Mouse (Mus musculus) hindbrain, embryonic 10.5 days (tissue): ENCODE results near the gene Ankdd1a. TPM values are rescaled to one million over a fixed set of nuclear protein-coding genes. Genes with fewer than 3 reads are reported as not detected.

Source experiments
- DNase-seq: peaks from one replicate; pipeline ENCODE4 v3.0.0-alpha.2; 2017; ENCODE audit warnings: low spot score
- H3K27ac ChIP-seq: fragments of 300-500 bp; sonication (generic); 2 replicates; pipeline ENCODE4 v1.5.1; 2016; ENCODE audit warnings: mild to moderate bottlenecking, moderate library complexity
- H3K27me3 ChIP-seq: fragments of 300-500 bp; sonication (generic); 2 replicates; pipeline ENCODE4 v1.6.1; 2016; ENCODE audit warnings: mild to moderate bottlenecking; ENCODE audit not compliant: poor library complexity, insufficient read depth, severe bottlenecking
- H3K36me3 ChIP-seq: fragments of 300-500 bp; sonication (generic); 2 replicates; pipeline ENCODE4 v1.6.1; 2016; ENCODE audit warnings: mild to moderate bottlenecking, moderate library complexity
- H3K4me1 ChIP-seq: fragments of 300-500 bp; sonication (generic); replicated peaks from 2 replicates; pipeline ENCODE4 v1.6.1; 2016; ENCODE audit warnings: mild to moderate bottlenecking
- H3K4me3 ChIP-seq: fragments of 300-500 bp; sonication (generic); 2 replicates; pipeline ENCODE4 v1.5.1; 2016; ENCODE audit warnings: mild to moderate bottlenecking, moderate library complexity
- H3K9me3 ChIP-seq: fragments of 300-500 bp; sonication (generic); 2 replicates; pipeline ENCODE4 v1.6.1; 2016; ENCODE audit warnings: mild to moderate bottlenecking, moderate library complexity
- WGBS: fragments of 180-500 bp; shearing (Covaris S2); methylation state at CpG from one replicate; pipeline ENCODE4 v1.1.7; 2016; 5-methylcytosine and 5-hydroxymethylcytosine counted together
- polyA plus RNA-seq: library from polyadenylated mRNA; unstranded; fragments of >200 nt; fragmentation: Nextera tagmentation; extraction: Ambion mirVana; gene quantifications from 2 replicates; pipeline ENCODE4 v1.2.1, GENCODE M21; 2016

Ankdd1a gene
- polyA plus RNA-seq, 1 experiment from 2014 or later = not detected

DNA sequence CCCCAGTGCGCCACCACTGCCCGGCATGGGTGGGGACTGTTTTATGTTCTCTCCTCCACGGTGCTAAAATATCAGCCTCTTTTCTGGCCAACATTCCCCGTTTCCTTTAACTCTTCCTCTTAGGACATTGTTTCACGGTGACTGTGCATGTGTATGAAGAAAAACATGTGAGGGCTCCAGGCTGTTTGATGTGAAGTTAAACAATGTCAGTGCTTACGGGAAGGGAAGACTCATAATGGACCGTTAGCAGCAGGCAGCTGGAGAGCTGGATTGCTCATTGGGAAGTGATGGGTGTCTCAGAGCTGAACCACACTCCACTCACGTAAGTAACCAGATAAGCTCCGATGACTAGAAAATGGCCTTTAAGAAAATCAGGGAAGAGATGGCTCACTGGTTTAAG lies 19.7 kb upstream of the Ankdd1a start:
- H3K27ac ChIP-seq = no peak overlapping the region
- H3K27me3 ChIP-seq = no peaks in the 10 kb centered on the region
- peaks cover 11% of the 10 kb centered on the region; the same call in 1 of the 2 replicates for H3K4me1 ChIP-seq
- no peaks in the 10 kb centered on the region for H3K36me3 ChIP-seq
- DNase-seq = no peak
- 93% methylated on average over 9 of the region's 9 CpGs for WGBS
- H3K4me3 ChIP-seq = no peak overlapping the region
- H3K9me3 ChIP-seq = no peaks in the 10 kb centered on the region

DNA sequence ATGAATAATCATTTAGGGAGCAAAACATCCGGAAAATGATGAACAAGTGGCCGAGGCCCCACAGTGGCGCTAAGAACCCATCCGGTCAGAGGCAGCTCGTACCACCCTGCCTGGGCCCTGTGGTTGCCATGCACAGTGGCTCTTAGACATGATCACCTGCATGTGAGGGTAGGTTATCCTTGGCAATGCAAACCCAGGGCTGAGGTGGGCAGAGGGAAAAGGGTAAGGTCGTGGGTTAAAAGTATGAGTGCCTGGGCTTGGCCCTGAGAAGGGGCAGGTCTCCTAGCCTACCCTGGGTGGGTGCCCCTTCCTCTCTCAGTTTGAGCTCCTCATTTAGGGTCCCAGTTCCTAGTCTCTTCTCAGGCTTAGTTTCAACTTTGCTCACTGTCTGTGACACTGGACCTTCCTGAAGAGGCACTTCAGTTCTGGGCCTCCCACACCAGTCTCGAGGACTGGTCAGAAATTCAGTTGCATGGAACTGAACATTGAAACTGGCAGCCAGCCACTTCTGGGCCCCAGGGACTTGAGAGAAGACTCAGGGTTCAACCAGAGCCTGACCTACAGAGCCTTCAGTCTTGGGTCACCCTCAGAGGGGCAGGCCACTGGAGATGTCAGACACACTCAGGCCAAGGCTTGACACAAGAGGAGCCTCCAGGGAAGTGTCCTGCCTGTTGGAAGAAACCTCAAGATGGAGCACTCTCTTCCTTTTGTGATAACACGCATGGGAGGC lies 18.1 kb upstream of the Ankdd1a start:
- Histone ChIP-seq H3K9me3 (peaks cover 5% of the 10 kb centered on the region), H3K4me3 (no peak overlapping the region), H3K36me3 (no peaks in the 10 kb centered on the region), H3K4me1 (peaks cover 11% of the 10 kb centered on the region; the same call in 1 of the 2 replicates), H3K27me3 (no peaks in the 10 kb centered on the region), H3K27ac (no peak overlapping the region)
- WGBS = 91% methylated on average over 8 of the region's 8 CpGs
- DNase-seq = no peak

DNA sequence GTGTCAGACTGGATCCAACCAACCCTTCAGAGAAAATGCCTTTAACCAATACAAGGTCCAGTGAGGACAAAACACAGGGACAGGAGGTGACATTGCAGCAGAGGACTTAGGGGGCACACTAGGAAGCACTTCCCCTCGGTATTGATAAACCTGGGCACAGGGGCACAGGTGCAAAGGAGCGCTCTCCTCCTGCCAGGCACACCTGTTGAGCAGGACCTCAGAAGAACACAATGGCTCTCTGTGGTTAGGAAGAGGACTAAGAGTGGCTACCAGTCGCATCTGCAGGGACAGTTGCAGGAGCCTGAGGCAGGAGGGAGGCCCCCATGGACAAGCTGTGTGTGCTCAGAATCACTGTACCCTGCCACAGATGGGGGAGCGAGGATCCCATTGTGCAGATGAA lies 16.5 kb upstream of the Ankdd1a start:
- no peak for DNase-seq
- peaks cover 5% of the 10 kb centered on the region for H3K9me3 ChIP-seq
- 0 out of 2 replicates have a peak, but pooled peaks cover 9% of the 10 kb centered on the region for H3K4me1 ChIP-seq
- no peaks in the 10 kb centered on the region for H3K27me3 ChIP-seq
- H3K27ac ChIP-seq = no peak overlapping the region
- no peaks in the 10 kb centered on the region for H3K36me3 ChIP-seq
- 75% methylated on average over 4 of the region's 4 CpGs for WGBS
- H3K4me3 ChIP-seq = no peak overlapping the region

DNA sequence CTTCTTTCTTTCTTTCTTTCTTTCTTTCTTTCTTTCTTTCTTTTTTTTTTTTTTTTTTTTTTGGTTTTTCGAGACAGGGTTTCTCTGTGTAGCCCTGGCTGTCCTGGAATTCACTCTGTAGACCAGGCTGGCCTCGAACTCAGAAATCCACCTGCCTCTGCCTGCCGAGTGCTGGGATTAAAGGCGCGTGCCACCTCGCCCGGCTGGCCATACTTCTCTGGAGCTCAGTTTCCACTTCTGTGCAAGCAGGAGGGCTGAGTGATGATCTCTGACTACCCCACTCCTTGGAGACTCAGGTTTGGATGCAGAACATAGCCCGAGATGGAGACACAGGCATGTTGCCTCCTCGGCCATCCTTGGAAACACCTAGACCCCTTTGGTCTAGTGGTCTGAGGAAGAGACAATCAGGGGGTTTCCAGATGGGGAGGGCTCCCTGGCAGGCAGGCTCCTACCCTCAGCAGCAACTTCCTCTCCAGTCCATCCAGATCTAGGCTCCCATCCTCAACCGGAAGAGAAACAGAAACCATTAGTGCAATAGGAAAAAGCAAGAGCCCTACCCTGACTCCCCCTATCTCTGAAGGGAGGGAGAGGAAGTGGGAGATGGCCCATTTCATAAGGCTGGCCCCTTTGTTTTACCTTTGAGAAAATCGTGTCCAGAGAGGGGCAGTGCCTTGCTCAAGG lies 15.9 kb upstream of the Ankdd1a start:
- H3K4me1 ChIP-seq = 0 out of 2 replicates have a peak, but pooled peaks cover 8% of the 10 kb centered on the region
- H3K27ac ChIP-seq = no peak overlapping the region
- H3K9me3 ChIP-seq = peaks cover 5% of the 10 kb centered on the region
- whole genome bisulfite sequencing = 90% methylated on average over 10 of the region's 11 CpGs
- no peaks in the 10 kb centered on the region for H3K36me3 ChIP-seq
- no peaks in the 10 kb centered on the region for H3K27me3 ChIP-seq
- H3K4me3 ChIP-seq = no peak overlapping the region
- DNase-seq = no peak

GRCm38 (mm10) chr9:65535191-65535722 lies 15.3 kb upstream of the Ankdd1a start:
- 73% methylated on average over 3 of the region's 3 CpGs for WGBS
- no peak for DNase-seq
- H3K36me3 ChIP-seq = no peaks in the 10 kb centered on the region

GRCm38 (mm10) chr9:65534111-65534510 lies 14.1 kb upstream of the Ankdd1a start:
- no peak for DNase-seq
- Histone ChIP-seq H3K36me3 (no peaks in the 10 kb centered on the region), H3K9me3 (peaks cover 5% of the 10 kb centered on the region), H3K27me3 (no peaks in the 10 kb centered on the region), H3K4me3 (no peak overlapping the region), H3K27ac (0 out of 2 replicates have a peak overlapping the region, but pooled peaks have one; percentile 51), H3K4me1 (0 out of 2 replicates have a peak, but pooled peaks cover 8% of the 10 kb centered on the region)
- 84% methylated on average over 3 of the region's 3 CpGs for WGBS

More at GRCm38 (mm10) chr9:65535191-65535722, 15.3 kb upstream of the Ankdd1a start:
- H3K27ac ChIP-seq = no peak overlapping the region
- 0 out of 2 replicates have a peak, but pooled peaks cover 8% of the 10 kb centered on the region for H3K4me1 ChIP-seq
- peaks cover 5% of the 10 kb centered on the region for H3K9me3 ChIP-seq
- H3K4me3 ChIP-seq = no peak overlapping the region
- no peaks in the 10 kb centered on the region for H3K27me3 ChIP-seq

GRCm38 (mm10) chr9:65532986-65533385 lies 13.0 kb upstream of the Ankdd1a start:
- Histone ChIP-seq H3K4me1 (0 out of 2 replicates have a peak, but pooled peaks cover 8% of the 10 kb centered on the region), H3K4me3 (no peak overlapping the region), H3K9me3 (peaks cover 5% of the 10 kb centered on the region), H3K27me3 (no peaks in the 10 kb centered on the region), H3K27ac (no peak overlapping the region), H3K36me3 (no peaks in the 10 kb centered on the region)
- WGBS = 91% methylated on average over 8 of the region's 8 CpGs
- DNase-seq = no peak

- DNase-seq = no peak
- H3K36me3 ChIP-seq = no peaks in the 10 kb centered on the region
- H3K27ac ChIP-seq = 0 out of 2 replicates have a peak overlapping the region, but pooled peaks have one; percentile 17
- H3K4me1 ChIP-seq = 0 out of 2 replicates have a peak, but pooled peaks cover 4% of the 10 kb centered on the region
- H3K9me3 ChIP-seq = peaks cover 5% of the 10 kb centered on the region
- H3K27me3 ChIP-seq = no peaks in the 10 kb centered on the region
- no peak overlapping the region for H3K4me3 ChIP-seq
- WGBS = 77% methylated on average over 5 of the region's 5 CpGs
Measured at GRCm38 (mm10) chr9:65531283-65531682, 11.3 kb upstream of the Ankdd1a start.

- no peak overlapping the region for H3K27ac ChIP-seq
- H3K27me3 ChIP-seq = no peaks in the 10 kb centered on the region
- no peaks in the 10 kb centered on the region for H3K36me3 ChIP-seq
- no peak for DNase-seq
- 0 out of 2 replicates have a peak, but pooled peaks cover 3% of the 10 kb centered on the region for H3K4me1 ChIP-seq
- no peak overlapping the region for H3K4me3 ChIP-seq
- WGBS = 62% methylated on average over 8 of the region's 8 CpGs
- peaks cover 5% of the 10 kb centered on the region for H3K9me3 ChIP-seq
Measured at GRCm38 (mm10) chr9:65529659-65530058, 9.7 kb upstream of the Ankdd1a start.

DNA sequence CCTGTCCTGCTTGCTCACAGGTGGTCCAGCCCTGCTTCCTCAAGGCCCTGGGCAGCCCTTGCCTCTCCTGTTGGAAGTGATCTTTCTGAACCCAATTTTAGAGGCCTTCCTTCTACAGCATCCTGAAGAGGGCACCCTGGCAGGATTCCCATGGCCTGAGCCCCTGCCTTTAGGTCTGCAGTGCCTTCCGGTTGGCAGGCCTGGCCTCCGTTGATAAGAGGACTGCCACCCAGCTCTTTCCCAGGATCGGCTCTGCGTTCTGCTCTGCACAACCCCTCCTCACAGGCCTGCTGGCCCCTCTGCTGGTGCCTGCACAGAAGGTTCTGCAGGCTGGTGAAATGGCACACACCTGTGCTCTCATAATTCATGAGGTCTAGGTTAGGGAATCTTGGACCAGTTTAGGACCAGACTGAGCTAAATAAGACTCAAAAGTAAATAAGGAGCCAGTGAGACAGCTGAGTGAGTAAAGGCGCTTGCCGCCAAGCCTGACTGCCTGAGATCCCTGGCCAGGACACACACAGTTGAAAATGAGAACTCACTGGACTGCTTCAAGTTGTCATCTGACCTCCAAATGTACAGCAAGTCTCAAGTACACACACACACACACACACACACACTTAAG lies 8.5 kb upstream of the Ankdd1a start:
- Histone ChIP-seq H3K4me1 (peaks cover 12% of the 10 kb centered on the region), H3K27ac (no peak overlapping the region), H3K27me3 (no peaks in the 10 kb centered on the region), H3K4me3 (no peak overlapping the region), H3K36me3 (no peaks in the 10 kb centered on the region), H3K9me3 (no peaks in the 10 kb centered on the region)
- DNase-seq = no peak
- WGBS = 84% methylated on average over 6 of the region's 6 CpGs

- no peaks in the 10 kb centered on the region for H3K9me3 ChIP-seq
- H3K4me3 ChIP-seq = no peak overlapping the region
- no peak for DNase-seq
- 77% methylated on average over 10 of the region's 10 CpGs for WGBS
- no peak overlapping the region for H3K27ac ChIP-seq
- H3K36me3 ChIP-seq = no peaks in the 10 kb centered on the region
- H3K4me1 ChIP-seq = peaks cover 18% of the 10 kb centered on the region
- H3K27me3 ChIP-seq = peaks cover 9% of the 10 kb centered on the region
Measured at GRCm38 (mm10) chr9:65525445-65526195, 5.6 kb upstream of the Ankdd1a start.
